Mouse (Mus musculus) heart, postnatal 0 days (tissue): ENCODE measurements at regions not wholly inside any gene's neighbourhood (a gene's known extent, or its start where the extent isn't known, plus 50 kb on each side); places are given as distances from the start of the nearest gene placed in this dataset.

Source experiments
- CTCF ChIP-seq: IDR thresholded peaks from 2 replicates; pipeline ENCODE4 v1.5.1; 2016; ENCODE audit warnings: antibody characterized with exemption, control low read depth, low read depth
- EP300 ChIP-seq: IDR thresholded peaks from 2 replicates; pipeline ENCODE4 v1.6.1; 2016; ENCODE audit warnings: antibody characterized with exemption, low read depth

GRCm38 (mm10) chr2:137808401-137809230 lies 447.7 kb upstream of the Btbd3 start:
- TF ChIP-seq CTCF (no peak), EP300 (no peak)
